Mouse (Mus musculus) kidney, embryonic 14.5 days (tissue): Measurements from ENCODE around the gene Cog5. TPM values are rescaled to one million over a fixed set of nuclear protein-coding genes. Genes with fewer than 3 reads are reported as not detected.

Source experiments
- ATAC-seq: fragments of 200-750 bp; cut with Nextera tagmentation; 2 replicates; pipeline ENCODE4 v1.8.0; 2017; ENCODE audit warnings: moderate number of reproducible peaks, mild to moderate bottlenecking, moderate TSS enrichment, moderate library complexity; ENCODE audit not compliant: low FRiP score, low TSS enrichment
- H3K27ac ChIP-seq: fragments of 300-500 bp; sonication (generic); 2 replicates; pipeline ENCODE4 v1.5.1; 2014; ENCODE audit warnings: low read depth, mild to moderate bottlenecking, low read length, moderate library complexity, mixed read lengths
- H3K27me3 ChIP-seq: fragments of 300-500 bp; sonication (generic); 2 replicates; pipeline ENCODE4 v1.6.1; 2014; ENCODE audit warnings: mild to moderate bottlenecking, low read length; ENCODE audit not compliant: control insufficient read depth, insufficient read depth
- H3K36me3 ChIP-seq: fragments of 300-500 bp; sonication (generic); 2 replicates; pipeline ENCODE4 v1.6.1; 2014; ENCODE audit warnings: low read length, mixed read lengths; ENCODE audit not compliant: control insufficient read depth, insufficient read depth
- H3K4me1 ChIP-seq: fragments of 300-500 bp; sonication (generic); 2 replicates; pipeline ENCODE4 v1.6.1; 2014; ENCODE audit warnings: low read length, mixed read lengths; ENCODE audit not compliant: control insufficient read depth, insufficient read depth
- H3K4me2 ChIP-seq: fragments of 300-500 bp; sonication (generic); replicated peaks from 2 replicates; pipeline ENCODE4 v1.6.1; 2014; ENCODE audit warnings: low read depth, mild to moderate bottlenecking, low read length
- H3K4me3 ChIP-seq: fragments of 300-500 bp; sonication (generic); 2 replicates; pipeline ENCODE4 v1.5.1; 2014; ENCODE audit warnings: mild to moderate bottlenecking, low read length
- H3K9ac ChIP-seq: fragments of 300-500 bp; sonication (generic); 2 replicates; pipeline ENCODE4 v1.6.1; 2014; ENCODE audit warnings: low read depth, mild to moderate bottlenecking, low read length, moderate library complexity
- H3K9me3 ChIP-seq: fragments of 300-500 bp; sonication (generic); 2 replicates; pipeline ENCODE4 v1.6.1; 2016; ENCODE audit warnings: low read length; ENCODE audit not compliant: control insufficient read depth
- WGBS: fragments of 180-500 bp; shearing (Covaris S2); extraction: QIAGEN DNeasy Blood & Tissue Kit; methylation state at CpG from one replicate; pipeline ENCODE4 v1.1.7; 2014; 5-methylcytosine and 5-hydroxymethylcytosine counted together
- polyA plus RNA-seq: library from polyadenylated mRNA; unstranded; fragments of >200 nt; fragmentation: Nextera tagmentation; extraction: Ambion mirVana; gene quantifications from 2 replicates; pipeline ENCODE4 v1.2.1, GENCODE M21; 2014

Cog5 gene
- polyA plus RNA-seq, 1 experiment from 2014 or later: 37.4 TPM

- Histone ChIP-seq H3K4me1 (peaks cover 9% of the 10 kb centered on the region; the same call in 1 of the 2 replicates), H3K27ac (no peak overlapping the region), H3K4me2 (no peak overlapping the region), H3K27me3 (no peaks in the 10 kb centered on the region), H3K9me3 (no peaks in the 10 kb centered on the region), H3K9ac (no peak overlapping the region), H3K36me3 (no peaks in the 10 kb centered on the region), H3K4me3 (no peak overlapping the region)
- ATAC-seq: no peak
- 55% methylated on average over 7 of the region's 7 CpGs for WGBS
Observed at GRCm38 (mm10) chr12:31976544-31976943, 321.9 kb downstream of the Cog5 start.

GRCm38 (mm10) chr12:31977613-31978195 is 323.0 kb downstream of the Cog5 start:
- Histone ChIP-seq H3K27ac (no peak overlapping the region), H3K4me1 (peaks cover 9% of the 10 kb centered on the region; the same call in 1 of the 2 replicates), H3K9ac (no peak overlapping the region), H3K9me3 (no peaks in the 10 kb centered on the region), H3K4me2 (no peak overlapping the region), H3K36me3 (no peaks in the 10 kb centered on the region), H3K27me3 (no peaks in the 10 kb centered on the region), H3K4me3 (no peak overlapping the region)
- ATAC-seq: no peak
- WGBS: 70% methylated on average over 12 of the region's 12 CpGs

DNA sequence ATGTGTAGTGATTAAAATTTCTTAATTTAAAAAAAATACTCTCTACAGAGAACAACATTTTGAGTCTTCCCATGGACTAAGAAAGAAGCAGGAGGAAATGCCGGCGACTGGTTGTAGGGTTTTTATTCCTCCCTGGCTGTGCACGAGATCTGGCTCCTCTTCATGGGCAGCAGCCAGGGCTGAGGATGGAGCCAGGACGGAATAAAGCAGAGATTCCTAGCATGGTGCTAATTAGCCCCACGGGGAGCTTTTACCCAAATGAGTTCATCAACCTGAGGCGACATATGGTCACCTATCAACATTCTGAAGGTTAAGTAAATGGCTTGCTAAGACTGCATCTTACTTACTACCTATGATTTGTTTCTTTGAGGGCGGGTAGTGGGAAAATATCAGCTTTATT is 328.6 kb downstream of the Cog5 start:
- Histone ChIP-seq H3K4me1 (0 out of 2 replicates have a peak, but pooled peaks cover 2% of the 10 kb centered on the region), H3K36me3 (no peaks in the 10 kb centered on the region; the same call in 1 of the 2 replicates), H3K9ac (no peak overlapping the region), H3K27ac (no peak overlapping the region), H3K4me3 (no peak overlapping the region), H3K4me2 (no peak overlapping the region), H3K9me3 (no peaks in the 10 kb centered on the region), H3K27me3 (no peaks in the 10 kb centered on the region)
- no peak for ATAC-seq
- 69% methylated on average over 7 of the region's 7 CpGs for WGBS

GRCm38 (mm10) chr12:31983769-31984168 is 329.1 kb downstream of the Cog5 start:
- no peak for ATAC-seq
- H3K9ac ChIP-seq: no peak overlapping the region
- H3K9me3 ChIP-seq: no peaks in the 10 kb centered on the region
- no peak overlapping the region for H3K4me2 ChIP-seq
- H3K4me1 ChIP-seq: 0 out of 2 replicates have a peak, but pooled peaks cover 2% of the 10 kb centered on the region
- no peak overlapping the region for H3K27ac ChIP-seq
- H3K36me3 ChIP-seq: no peaks in the 10 kb centered on the region; the same call in 1 of the 2 replicates
- no peak overlapping the region for H3K4me3 ChIP-seq
- 88% methylated on average over 6 of the region's 6 CpGs for WGBS
- no peaks in the 10 kb centered on the region for H3K27me3 ChIP-seq

DNA sequence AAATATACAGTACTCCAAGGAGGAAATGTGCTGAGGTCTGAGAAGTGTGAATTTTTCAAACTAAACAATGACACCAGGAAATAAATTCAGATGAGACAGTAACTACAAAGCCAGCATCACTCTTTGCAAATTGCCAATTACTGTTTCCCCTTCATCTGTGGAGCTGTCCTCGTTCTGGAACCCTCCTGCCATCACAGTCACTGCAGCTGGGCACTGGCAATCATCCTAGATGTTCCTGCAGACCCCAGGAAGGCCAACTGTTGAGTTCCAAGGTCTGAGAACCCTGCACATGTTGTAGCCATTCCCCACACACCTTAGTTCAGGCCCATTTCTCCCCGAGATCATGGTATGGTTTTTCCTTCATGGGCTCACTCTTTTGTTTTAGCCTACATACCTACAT is 329.5 kb downstream of the Cog5 start:
- no peaks in the 10 kb centered on the region; the same call in 1 of the 2 replicates for H3K36me3 ChIP-seq
- no peak overlapping the region for H3K4me3 ChIP-seq
- H3K4me2 ChIP-seq: no peak overlapping the region; the same call in 1 of the 2 replicates
- H3K27me3 ChIP-seq: no peaks in the 10 kb centered on the region
- no peaks in the 10 kb centered on the region for H3K9me3 ChIP-seq
- H3K4me1 ChIP-seq: 0 out of 2 replicates have a peak, but pooled peaks cover 2% of the 10 kb centered on the region
- WGBS: 67% methylated on average over 2 of the region's 2 CpGs
- H3K27ac ChIP-seq: no peak overlapping the region
- 0 out of 2 replicates have a peak, but pooled peaks have one; percentile 9 for ATAC-seq
- H3K9ac ChIP-seq: no peak overlapping the region

- Histone ChIP-seq H3K9ac (no peak overlapping the region), H3K9me3 (no peaks in the 10 kb centered on the region), H3K4me3 (no peak overlapping the region), H3K27me3 (no peaks in the 10 kb centered on the region), H3K36me3 (no peaks in the 10 kb centered on the region; the same call in 1 of the 2 replicates), H3K27ac (no peak overlapping the region), H3K4me2 (no peak overlapping the region; the same call in 1 of the 2 replicates), H3K4me1 (0 out of 2 replicates have a peak, but pooled peaks cover 2% of the 10 kb centered on the region)
- WGBS: 35% methylated on average over 12 of the region's 12 CpGs
- 0 out of 2 replicates have a peak, but pooled peaks have one; percentile 73 for ATAC-seq
Observed at GRCm38 (mm10) chr12:31984664-31985063, 330.0 kb downstream of the Cog5 start.

DNA sequence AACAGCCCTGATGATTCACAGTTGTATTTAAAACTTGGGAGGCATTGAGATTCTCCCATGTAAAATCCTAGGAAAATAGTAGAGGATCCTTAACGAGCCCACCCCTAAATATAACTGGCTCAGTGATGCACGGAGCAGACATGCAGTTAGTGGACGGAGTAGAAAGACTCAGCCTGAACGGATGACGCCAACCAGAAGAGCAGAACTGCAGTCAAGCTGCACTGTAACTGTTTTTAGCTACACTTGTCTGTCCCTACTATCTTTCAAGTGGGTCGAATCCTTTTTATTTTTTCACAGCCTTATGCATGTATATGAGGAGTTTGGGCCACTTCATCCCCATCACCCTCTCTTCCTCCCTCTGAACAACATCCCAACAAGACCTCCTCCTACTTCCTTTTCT is 331.1 kb downstream of the Cog5 start:
- 86% methylated on average over 6 of the region's 6 CpGs for WGBS
- H3K27ac ChIP-seq: no peak overlapping the region
- no peak overlapping the region for H3K4me3 ChIP-seq
- no peaks in the 10 kb centered on the region for H3K27me3 ChIP-seq
- H3K9ac ChIP-seq: no peak overlapping the region
- ATAC-seq: no peak
- 0 out of 2 replicates have a peak, but pooled peaks cover 2% of the 10 kb centered on the region for H3K4me1 ChIP-seq
- H3K36me3 ChIP-seq: no peaks in the 10 kb centered on the region; the same call in 1 of the 2 replicates
- H3K4me2 ChIP-seq: no peak overlapping the region
- no peaks in the 10 kb centered on the region for H3K9me3 ChIP-seq

- ATAC-seq: no peak
- Histone ChIP-seq H3K9me3 (no peaks in the 10 kb centered on the region), H3K4me1 (0 out of 2 replicates have a peak, but pooled peaks cover 2% of the 10 kb centered on the region), H3K4me2 (no peak overlapping the region), H3K9ac (no peak overlapping the region), H3K27ac (no peak overlapping the region), H3K27me3 (no peaks in the 10 kb centered on the region), H3K36me3 (no peaks in the 10 kb centered on the region; the same call in 1 of the 2 replicates), H3K4me3 (no peak overlapping the region)
- WGBS: 99% methylated on average over 2 of the region's 2 CpGs
Observed at GRCm38 (mm10) chr12:31986463-31986862, 331.8 kb downstream of the Cog5 start.
